Mouse (Mus musculus): Measurements from ENCODE around the gene Trim71.

DNA sequence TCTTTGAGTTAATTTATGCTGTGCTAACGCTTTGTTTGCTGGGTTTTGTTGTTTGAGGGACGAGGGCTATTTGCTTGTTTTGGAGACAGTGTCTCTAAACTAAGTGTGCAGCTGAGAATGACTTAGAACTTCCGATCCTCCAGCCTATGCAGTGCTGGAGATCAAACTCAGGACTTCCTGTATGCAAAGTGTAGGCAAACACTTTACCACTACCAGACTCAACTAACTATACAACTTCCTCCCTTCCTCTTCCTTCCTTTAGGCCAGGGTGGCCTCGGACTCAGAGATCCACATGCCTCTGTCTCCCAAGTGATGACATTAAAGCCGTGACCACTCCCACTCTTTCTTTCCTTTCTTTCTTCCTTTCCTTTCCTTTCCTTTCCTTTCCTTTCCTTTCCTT, 9.4 kb upstream of the Trim71 start:
- TF ChIP-seq HCFC1 (IDR thresholded peaks at IDR 0.05; ENCODE audit: borderline replicate concordance, insufficient read depth, low read length): no peak
- TF ChIP-seq MAFK (IDR thresholded peaks at IDR 0.05; ENCODE audit: insufficient read depth, low read depth, low read length): no peak
- TF ChIP-seq CHD2 (IDR thresholded peaks at IDR 0.05; ENCODE audit: low read depth, low read length): no peak
- no peak for TF ChIP-seq ZNF384 (IDR thresholded peaks at IDR 0.05; ENCODE audit: low read depth, low read length)
- no peak for TF ChIP-seq ZC3H11A (IDR thresholded peaks at IDR 0.05; ENCODE audit: borderline replicate concordance, low read depth, low read length)

All from ES-E14 (cell line).